Mouse (Mus musculus): Measurements from ENCODE around the gene Pex13. TPM values are rescaled to one million over a fixed set of nuclear protein-coding genes. Genes with fewer than 3 reads are reported as not detected.
"Not testable (repeated sequence)": the region's sequence is repeated elsewhere in the genome, so short reads cannot be mapped to it uniquely, and the experiment has no call there.

Pex13 gene
- total RNA-seq, 2 experiments from 2014 or later: 2.5 to 6.9 TPM

- ATAC-seq (replicated peaks; ENCODE audit: low FRiP score, poor library complexity, severe bottlenecking): no peak
These were observed 12.1 kb downstream of the Pex13 start for GRCm38 (mm10) chr11:23653666-23654065.

- no peak for ATAC-seq (replicated peaks; ENCODE audit: low FRiP score, poor library complexity, severe bottlenecking)
These were observed 17.9 kb downstream of the Pex13 start for GRCm38 (mm10) chr11:23647835-23648234.

DNA sequence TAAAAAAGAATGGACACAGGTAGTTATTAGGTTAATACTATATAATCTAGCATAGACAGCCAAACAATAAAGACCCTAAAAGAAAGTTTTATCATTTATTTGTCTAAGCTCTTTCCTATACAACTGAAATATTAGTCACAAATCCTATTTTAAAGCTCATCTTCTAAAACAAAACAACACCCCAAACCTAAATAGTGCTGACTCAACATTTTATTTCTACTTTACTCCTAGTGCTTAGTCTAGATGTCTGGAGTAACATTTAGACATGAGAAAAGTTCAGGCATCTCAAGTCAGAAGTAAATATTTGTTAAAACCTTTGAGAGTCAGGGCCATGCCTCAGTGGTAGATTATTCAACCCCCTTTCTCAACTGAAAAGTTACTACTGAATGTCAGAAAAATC is 18.3 kb downstream of the Pex13 start:
- no peak for ATAC-seq (replicated peaks; ENCODE audit: low FRiP score, poor library complexity, severe bottlenecking)

DNA sequence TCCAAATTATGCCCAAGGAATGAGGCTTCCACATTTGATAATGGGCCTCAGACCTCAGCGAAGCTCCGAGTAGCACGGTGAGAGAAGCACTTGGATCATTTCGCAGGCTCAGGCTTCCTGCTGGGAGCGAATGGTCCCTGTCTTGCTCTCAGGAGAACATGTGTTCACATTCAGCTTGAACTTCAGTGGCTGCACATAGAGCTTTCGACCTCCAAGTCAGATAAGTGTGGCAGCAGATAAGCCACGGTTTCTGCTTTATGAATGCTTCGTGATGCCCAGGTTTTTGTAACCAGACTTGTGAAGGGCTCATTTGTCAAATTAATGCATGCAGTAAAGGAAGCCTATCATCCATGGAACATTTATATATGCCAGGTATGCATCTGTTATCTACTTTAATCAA is 31.2 kb downstream of the Pex13 start:
- no peak for ATAC-seq (replicated peaks; ENCODE audit: low FRiP score, poor library complexity, severe bottlenecking)

GRCm38 (mm10) chr11:23633879-23634215 is 31.9 kb downstream of the Pex13 start:
- peak; percentile 52; the same call in 1 of the 2 replicates for ATAC-seq (replicated peaks; ENCODE audit: low FRiP score, poor library complexity, severe bottlenecking)

DNA sequence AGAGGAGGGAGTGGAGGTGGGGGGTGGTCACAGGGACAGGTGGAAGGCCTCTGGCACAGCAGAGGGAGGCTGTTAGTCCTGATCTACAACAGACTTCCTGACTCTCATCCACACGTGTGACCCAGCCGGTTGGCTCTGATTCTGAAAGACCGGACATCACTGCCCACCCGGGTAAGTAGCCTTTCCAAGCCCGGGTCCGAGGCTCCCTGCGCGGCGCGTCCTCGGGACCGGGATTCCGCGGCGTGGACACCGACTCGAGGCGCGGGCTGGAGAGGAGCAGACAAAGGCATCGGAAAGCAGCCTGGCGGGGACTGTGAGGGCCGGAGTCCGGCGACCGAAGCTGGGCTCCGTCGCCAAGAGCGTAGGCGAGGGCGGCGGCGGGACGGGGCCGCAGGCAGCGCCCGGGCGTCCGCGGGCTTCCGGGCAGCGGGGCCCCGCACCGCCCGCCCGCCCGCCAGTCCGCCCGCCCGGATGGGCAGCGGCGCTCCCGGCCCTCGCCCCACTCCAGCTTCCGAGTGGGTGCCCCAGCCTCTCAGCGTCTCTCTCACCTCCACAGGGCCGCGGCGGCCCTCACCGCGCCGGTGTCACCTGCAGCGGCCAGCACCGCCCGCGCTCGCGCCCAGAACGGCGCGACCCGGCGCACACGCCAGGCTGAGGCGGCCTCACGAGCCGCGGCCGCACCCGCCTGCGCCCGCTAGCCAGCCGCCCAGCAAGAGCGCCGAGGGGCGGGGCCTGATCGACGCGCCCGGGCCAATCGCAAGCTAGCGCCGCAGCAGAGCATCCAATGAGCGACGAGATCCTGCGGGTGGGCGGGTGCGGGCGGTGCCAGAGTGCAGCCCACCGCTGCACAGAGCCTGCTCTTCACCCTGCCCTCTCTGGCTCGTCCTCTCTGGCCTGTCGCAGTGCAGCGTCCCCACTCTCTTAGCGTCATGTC is 32.5 kb downstream of the Pex13 start, which contains the start of gene 0610010F05Rik:
0610010F05Rik (minus strand) TSS at position 695 of the 934 bp plus-strand sequence.
- ATAC-seq (replicated peaks; ENCODE audit: low FRiP score, poor library complexity, severe bottlenecking): peak; percentile 98

- no peak for ATAC-seq (replicated peaks; ENCODE audit: low FRiP score, poor library complexity, severe bottlenecking)
These were observed 35.1 kb downstream of the Pex13 start for GRCm38 (mm10) chr11:23630664-23631063.

DNA sequence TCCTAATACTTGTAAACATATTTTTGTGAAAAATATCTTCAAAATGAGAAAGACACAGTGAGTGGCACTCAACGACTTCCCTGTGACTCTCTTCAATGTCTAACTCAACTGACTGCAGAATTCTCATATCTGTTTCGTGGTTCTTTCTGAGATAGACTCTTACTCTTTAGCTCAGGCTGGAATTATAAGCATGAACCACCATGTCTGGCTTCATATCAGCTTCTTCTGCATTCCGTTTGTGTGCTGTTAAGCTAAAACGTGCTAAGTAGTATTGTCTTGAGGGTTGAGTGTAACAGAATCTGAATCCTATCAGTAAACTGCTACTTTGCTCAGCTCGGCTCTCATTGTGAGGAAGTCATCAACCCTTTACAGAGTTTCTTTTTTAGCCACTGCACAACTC is 46.8 kb downstream of the Pex13 start:
- ATAC-seq (replicated peaks; ENCODE audit: low FRiP score, poor library complexity, severe bottlenecking): no peak

DNA sequence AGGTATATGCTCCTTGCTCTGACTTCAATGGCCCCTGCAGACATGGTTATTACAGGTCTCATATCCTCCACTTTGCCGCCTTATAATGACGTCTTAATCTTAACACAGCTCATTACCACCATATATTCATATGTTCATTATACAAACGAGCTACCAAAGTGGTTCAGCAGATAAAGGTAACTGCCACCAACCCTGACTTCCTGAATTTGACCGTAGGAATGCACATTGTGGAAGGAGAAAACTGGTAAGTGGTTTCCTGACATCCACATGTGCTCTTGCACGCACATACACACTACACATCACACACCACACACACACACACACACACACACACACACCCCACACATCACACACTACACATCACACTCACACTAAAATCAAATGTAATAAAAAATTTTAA is 51.2 kb downstream of the Pex13 start:
- no peak for ATAC-seq (replicated peaks; ENCODE audit: low FRiP score, poor library complexity, severe bottlenecking)

DNA sequence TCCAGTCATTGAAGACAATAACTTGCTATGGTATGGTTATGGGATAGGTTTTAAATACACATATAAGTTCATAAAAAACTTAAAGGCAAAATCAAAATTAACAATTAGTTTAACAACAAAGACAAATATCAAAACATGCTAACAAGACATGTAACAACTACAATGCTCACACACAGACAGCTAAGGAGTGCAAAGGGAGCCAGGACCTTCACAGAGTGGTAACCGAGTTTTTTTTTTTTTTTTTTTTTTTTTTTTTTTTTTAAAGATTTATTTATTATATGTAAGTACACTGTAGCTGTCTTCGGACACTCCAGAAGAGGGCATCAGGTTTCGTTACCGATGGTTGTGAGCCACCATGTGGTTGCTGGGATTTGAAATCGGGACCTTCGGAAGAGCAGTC is 58.5 kb downstream of the Pex13 start:
- ATAC-seq (replicated peaks; ENCODE audit: low FRiP score, poor library complexity, severe bottlenecking): not testable (repeated sequence)

Other genes starting within 250 kb of the Pex13 start
- gene Ahsa2, start 167.9 kb downstream of the Pex13 start, total RNA-seq (2015; ENCODE audit: low replicate concordance): 9.2 and 16.1 TPM in 2 replicates
- gene Ahsa2, start 167.9 kb downstream of the Pex13 start, total RNA-seq (2017; ENCODE audit: low replicate concordance): 12.9 and 15.8 TPM in 2 replicates
- gene 1700093K21Rik, start 144.8 kb downstream of the Pex13 start, total RNA-seq (2015; ENCODE audit: low replicate concordance): not detected in 2 replicates
- gene 1700093K21Rik, start 144.8 kb downstream of the Pex13 start, total RNA-seq (2017; ENCODE audit: low replicate concordance): not detected in 2 replicates
- 4.6 and 23.8 TPM in 2 replicates for gene 0610010F05Rik, start 32.3 kb downstream of the Pex13 start, total RNA-seq (2015; ENCODE audit: low replicate concordance)
- 4.7 and 5.2 TPM in 2 replicates for gene 0610010F05Rik, start 32.3 kb downstream of the Pex13 start, total RNA-seq (2017; ENCODE audit: low replicate concordance)
- 7.7 and 16.3 TPM in 2 replicates for gene Pus10, start 285 bp downstream of the Pex13 start, total RNA-seq (2015; ENCODE audit: low replicate concordance)
- 8.9 and 9.2 TPM in 2 replicates for gene Pus10, start 285 bp downstream of the Pex13 start, total RNA-seq (2017; ENCODE audit: low replicate concordance)
- gene Rel, start 105.0 kb upstream of the Pex13 start, total RNA-seq (2015; ENCODE audit: low replicate concordance): 6.5 and 8.6 TPM in 2 replicates
- 1.3 and 1.8 TPM in 2 replicates for gene Rel, start 105.0 kb upstream of the Pex13 start, total RNA-seq (2017; ENCODE audit: low replicate concordance)
- 11.7 and 21.1 TPM in 2 replicates for gene Papolg, start 229.3 kb upstream of the Pex13 start, total RNA-seq (2015; ENCODE audit: low replicate concordance)
- gene Papolg, start 229.3 kb upstream of the Pex13 start, total RNA-seq (2017; ENCODE audit: low replicate concordance): 12.4 and 12.5 TPM in 2 replicates

Data from erythroblast, adult 5-6 weeks (primary cell).